Mouse (Mus musculus): ENCODE results near the gene Crtac1.

- TF ChIP-seq CTCF (IDR thresholded peaks at IDR 0.05; ENCODE audit: low read depth) (no peak), EP300 (IDR thresholded peaks at IDR 0.05; ENCODE audit: low read depth) (no peak)
Measured at GRCm38 (mm10) chr19:42258596-42258995, 173.0 kb downstream of the Crtac1 start.
